Mouse (Mus musculus): ENCODE results near the gene Ptpn6.

Ptpn6 gene

GRCm38 (mm10) chr6:124755831-124756595, 17.5 kb upstream of the Ptpn6 start, which contains the start of the genes Gm45234 and Atn1:
TSS of gene Gm45234 (minus strand) at chr6:124756021.
TSS of gene Atn1 (minus strand) at chr6:124756524.
- DNase-seq (ENCODE audit: low read depth, low spot score), result peak; percentile 69

GRCm38 (mm10) chr6:124755306-124755705, 16.8 kb upstream of the Ptpn6 start:
- DNase-seq (ENCODE audit: low read depth, low spot score), result no peak

GRCm38 (mm10) chr6:124753861-124754260, 15.3 kb upstream of the Ptpn6 start:
- DNase-seq (ENCODE audit: low read depth, low spot score), result no peak

- DNase-seq (ENCODE audit: low read depth, low spot score), result peak; percentile 81
These were observed 11.9 kb upstream of the Ptpn6 start for GRCm38 (mm10) chr6:124750405-124750804.

GRCm38 (mm10) chr6:124746654-124747632, 8.4 kb upstream of the Ptpn6 start:
- DNase-seq (ENCODE audit: low read depth, low spot score), result no peak

- DNase-seq (ENCODE audit: low read depth, low spot score), result no peak
These were observed 7.7 kb upstream of the Ptpn6 start for GRCm38 (mm10) chr6:124746296-124746605.

GRCm38 (mm10) chr6:124745490-124746295, 7.2 kb upstream of the Ptpn6 start:
- DNase-seq (ENCODE audit: low read depth, low spot score), result peak; percentile 96

GRCm38 (mm10) chr6:124744755-124745321, 6.3 kb upstream of the Ptpn6 start:
- DNase-seq (ENCODE audit: low read depth, low spot score), result no peak

GRCm38 (mm10) chr6:124743647-124744046, 5.1 kb upstream of the Ptpn6 start:
- no peak for DNase-seq (ENCODE audit: low read depth, low spot score)

GRCm38 (mm10) chr6:124742839-124743514, 4.5 kb upstream of the Ptpn6 start:
- DNase-seq (ENCODE audit: low read depth, low spot score), result no peak

GRCm38 (mm10) chr6:124741842-124742241, 3.3 kb upstream of the Ptpn6 start:
- no peak for DNase-seq (ENCODE audit: low read depth, low spot score)

- peak; percentile 98 for DNase-seq (ENCODE audit: low read depth, low spot score)
These were observed 2.6 kb upstream of the Ptpn6 start, which contains the start of gene Grcc10 for GRCm38 (mm10) chr6:124740888-124741761. TSS of gene Grcc10 (minus strand) at chr6:124741374.

- peak; percentile 90 for DNase-seq (ENCODE audit: low read depth, low spot score)
These were observed 1.8 kb upstream of the Ptpn6 start for GRCm38 (mm10) chr6:124740211-124740887.

- DNase-seq (ENCODE audit: low read depth, low spot score), result no peak
These were observed 800 bp upstream of the Ptpn6 start for GRCm38 (mm10) chr6:124739231-124739796.

- no peak for DNase-seq (ENCODE audit: low read depth, low spot score)
These were observed 1.5 kb downstream of the Ptpn6 start for GRCm38 (mm10) chr6:124737040-124737439.

GRCm38 (mm10) chr6:124734417-124734816, 4.1 kb downstream of the Ptpn6 start:
- DNase-seq (ENCODE audit: low read depth, low spot score), result no peak

- peak; percentile 75 for DNase-seq (ENCODE audit: low read depth, low spot score)
These were observed 5.8 kb downstream of the Ptpn6 start for GRCm38 (mm10) chr6:124732476-124733370.

- DNase-seq (ENCODE audit: low read depth, low spot score), result no peak
These were observed 7.5 kb downstream of the Ptpn6 start for GRCm38 (mm10) chr6:124731038-124731437.
